19 mouse cellular contexts compared by ENCODE assay signal in genomic region chr2:3324381-3325130, GRCm38 (mm10). TPM values are rescaled to one million over a fixed set of nuclear protein-coding genes. Genes with fewer than 3 reads are reported as not detected.
A peak's percentile ranks its signal among the peaks of the same experiment; 100 is the strongest.
DNase-seq lines count a peak whose midpoint lies in the region; ATAC-seq lines count a peak whose summit lies in the region.
"Had no signal": no experiment of that assay in that cellular context is flagged by ENCODE, and none has a peak within 500 bp of the region (broad histone marks: within the 10 kb centered on the region; RNA-seq: fewer than 3 reads in every experiment).

No protein-coding gene starts in this region.

- peaks cover 21% of the 10 kb centered on the region for H3K36me3 ChIP-seq in heart, embryonic 11.5 days (ENCODE audit: control insufficient read depth, insufficient read depth, low read length)
- H3K36me3 ChIP-seq in heart, embryonic 10.5 days: peaks cover 66% of the 10 kb centered on the region
- peaks cover 61% of the 10 kb centered on the region for H3K36me3 ChIP-seq in heart, embryonic 12.5 days

- ATAC-seq in heart, embryonic 11.5 days (replicated peaks; ENCODE audit: insufficient number of reproducible peaks, low FRiP score, low TSS enrichment): no peak
- no peak for ATAC-seq in heart, embryonic 12.5 days (ENCODE audit: insufficient number of reproducible peaks, low FRiP score)
- ATAC-seq: activated CD4-positive, CD25-positive, alpha-beta regulatory T cell, adult 4 months; CD4-positive, CD25-positive, alpha-beta regulatory T cell, adult 4 months; Patski had no signal

- H3K4me1 ChIP-seq in heart, embryonic 11.5 days (ENCODE audit: control insufficient read depth, insufficient read depth, low read length): no peaks in the 10 kb centered on the region
- no peaks in the 10 kb centered on the region for H3K4me1 ChIP-seq in heart, embryonic 10.5 days
- H3K4me1 ChIP-seq in heart, embryonic 12.5 days (replicated peaks): 0 out of 2 replicates have a peak, but pooled peaks cover 2% of the 10 kb centered on the region

- H3K27me3 ChIP-seq in heart, embryonic 11.5 days (ENCODE audit: control insufficient read depth, insufficient read depth, low read length): no peaks in the 10 kb centered on the region
- H3K27me3 ChIP-seq in heart, embryonic 10.5 days (ENCODE audit: insufficient read depth, poor library complexity, severe bottlenecking): no peaks in the 10 kb centered on the region
- H3K27me3 ChIP-seq in heart, embryonic 12.5 days (replicated peaks): no peaks in the 10 kb centered on the region
- H3K27me3 ChIP-seq: CH12.LX, Patski had no signal

- no peak overlapping the region for H3K9ac ChIP-seq in heart, embryonic 11.5 days (ENCODE audit: low read depth, low read length)
- H3K9ac ChIP-seq in heart, embryonic 12.5 days: no peak overlapping the region

- H3K4me3 ChIP-seq in heart, embryonic 11.5 days (ENCODE audit: low read depth, low read length): no peak overlapping the region
- H3K4me3 ChIP-seq in heart, embryonic 10.5 days: no peak overlapping the region
- H3K4me3 ChIP-seq in heart, embryonic 12.5 days: no peak overlapping the region

- WGBS in heart, embryonic 11.5 days (ENCODE audit: insufficient replicate concordance): 95% methylated on average over 7 of the region's 7 CpGs
- WGBS in heart, embryonic 10.5 days: 94% methylated on average over 7 of the region's 7 CpGs
- WGBS in heart, embryonic 12.5 days: 90% methylated on average over 7 of the region's 7 CpGs

- H3K9me3 ChIP-seq in heart, embryonic 11.5 days (replicated peaks; ENCODE audit: control insufficient read depth, low read length): no peaks in the 10 kb centered on the region
- H3K9me3 ChIP-seq in heart, embryonic 10.5 days: no peaks in the 10 kb centered on the region
- H3K9me3 ChIP-seq in heart, embryonic 12.5 days (replicated peaks): no peaks in the 10 kb centered on the region
- H3K9me3 ChIP-seq: G1E had no signal

- H3K27ac ChIP-seq in heart, embryonic 11.5 days (ENCODE audit: low read depth, low read length): no peak overlapping the region
- no peak overlapping the region for H3K27ac ChIP-seq in heart, embryonic 10.5 days
- no peak overlapping the region for H3K27ac ChIP-seq in heart, embryonic 12.5 days (ENCODE audit: poor library complexity, severe bottlenecking)

- no peak overlapping the region for H3K4me2 ChIP-seq in heart, embryonic 11.5 days
- no peak overlapping the region for H3K4me2 ChIP-seq in heart, embryonic 12.5 days

- peak; percentile 64 for DNase-seq in heart, adult 11 months
- peak; percentile 72 for DNase-seq in heart, embryonic 10.5 days (ENCODE audit: low spot score)
- DNase-seq: adrenal gland, adult 2 months; adrenal gland, adult 8-10 months; adrenal gland, postnatal 10 days; adrenal gland, postnatal 14 days; adrenal gland, postnatal 25 days; adrenal gland, postnatal 36 days; B cell, adult 2 months; cerebellum, adult 11 months; cerebellum, adult 11-12 months; cerebellum, adult 18-20 months had no signal

RNA-seq across cellular contexts. Expression of gene Rpp38, which starts 7.9 kb away (rescaled TPM):
- polyA plus RNA-seq in heart, embryonic 11.5 days (2014; fragmentation: Nextera tagmentation; extraction: Ambion mirVana): 14.4 and 16.2 TPM in 2 replicates
- polyA plus RNA-seq in heart, embryonic 10.5 days (2016; fragmentation: Nextera tagmentation; extraction: Ambion mirVana): 12.7 and 18.9 TPM in 2 replicates
- 12.6 and 13.7 TPM in 2 replicates for polyA plus RNA-seq in heart, embryonic 12.5 days (2016; fragmentation: Nextera tagmentation; extraction: Ambion mirVana)

RNA-seq across cellular contexts. Expression of gene Acbd7, which starts 11.4 kb away (rescaled TPM):
- polyA plus RNA-seq in heart, embryonic 11.5 days (2014; fragmentation: Nextera tagmentation; extraction: Ambion mirVana): 0.33 TPM in 1 of 2 replicates, not detected in the other
- polyA plus RNA-seq in heart, embryonic 10.5 days (2016; fragmentation: Nextera tagmentation; extraction: Ambion mirVana): 0.30 and 0.82 TPM in 2 replicates
- polyA plus RNA-seq in heart, embryonic 12.5 days (2016; fragmentation: Nextera tagmentation; extraction: Ambion mirVana): 0.53 and 0.72 TPM in 2 replicates
- polyA plus RNA-seq: activated CD4-positive, CD25-positive, alpha-beta regulatory T cell, adult 4 months; adrenal gland, adult 2 months; G1E had no signal

RNA-seq across cellular contexts. Expression of gene Nmt2, which starts 40.5 kb away (rescaled TPM):
- 38.2 and 40.2 TPM in 2 replicates for polyA plus RNA-seq in heart, embryonic 11.5 days (2014; fragmentation: Nextera tagmentation; extraction: Ambion mirVana)
- 39.0 and 39.9 TPM in 2 replicates for polyA plus RNA-seq in heart, embryonic 10.5 days (2016; fragmentation: Nextera tagmentation; extraction: Ambion mirVana)
- polyA plus RNA-seq in heart, embryonic 12.5 days (2016; fragmentation: Nextera tagmentation; extraction: Ambion mirVana): 36.1 and 36.5 TPM in 2 replicates
